Mouse (Mus musculus) adrenal gland, adult (tissue): Measurements from ENCODE around the gene Lnx2.

Source experiments
- DNase-seq, 2 experiments: peaks; one replicate each; pipeline ENCODE4 v3.0.0; 2022 to 2023; ENCODE audit warnings: low spot score in 1 of 2; ENCODE audit not compliant: inconsistent age in 2 of 2

The Lnx2 gene

GRCm38 (mm10) chr5:146971776-146972561 lies 104.4 kb downstream of the Lnx2 start:
- no peak for DNase-seq

- no peak for DNase-seq
Observed at GRCm38 (mm10) chr5:146968695-146969393, 107.5 kb downstream of the Lnx2 start.
